Mouse (Mus musculus): ENCODE measurements around the gene Ercc6. TPM values are rescaled to one million over a fixed set of nuclear protein-coding genes. Genes with fewer than 3 reads are reported as not detected.

Gene Ercc6
- polyA plus RNA-seq, 1 experiment from 2014 or later = 32.4 TPM

DNA sequence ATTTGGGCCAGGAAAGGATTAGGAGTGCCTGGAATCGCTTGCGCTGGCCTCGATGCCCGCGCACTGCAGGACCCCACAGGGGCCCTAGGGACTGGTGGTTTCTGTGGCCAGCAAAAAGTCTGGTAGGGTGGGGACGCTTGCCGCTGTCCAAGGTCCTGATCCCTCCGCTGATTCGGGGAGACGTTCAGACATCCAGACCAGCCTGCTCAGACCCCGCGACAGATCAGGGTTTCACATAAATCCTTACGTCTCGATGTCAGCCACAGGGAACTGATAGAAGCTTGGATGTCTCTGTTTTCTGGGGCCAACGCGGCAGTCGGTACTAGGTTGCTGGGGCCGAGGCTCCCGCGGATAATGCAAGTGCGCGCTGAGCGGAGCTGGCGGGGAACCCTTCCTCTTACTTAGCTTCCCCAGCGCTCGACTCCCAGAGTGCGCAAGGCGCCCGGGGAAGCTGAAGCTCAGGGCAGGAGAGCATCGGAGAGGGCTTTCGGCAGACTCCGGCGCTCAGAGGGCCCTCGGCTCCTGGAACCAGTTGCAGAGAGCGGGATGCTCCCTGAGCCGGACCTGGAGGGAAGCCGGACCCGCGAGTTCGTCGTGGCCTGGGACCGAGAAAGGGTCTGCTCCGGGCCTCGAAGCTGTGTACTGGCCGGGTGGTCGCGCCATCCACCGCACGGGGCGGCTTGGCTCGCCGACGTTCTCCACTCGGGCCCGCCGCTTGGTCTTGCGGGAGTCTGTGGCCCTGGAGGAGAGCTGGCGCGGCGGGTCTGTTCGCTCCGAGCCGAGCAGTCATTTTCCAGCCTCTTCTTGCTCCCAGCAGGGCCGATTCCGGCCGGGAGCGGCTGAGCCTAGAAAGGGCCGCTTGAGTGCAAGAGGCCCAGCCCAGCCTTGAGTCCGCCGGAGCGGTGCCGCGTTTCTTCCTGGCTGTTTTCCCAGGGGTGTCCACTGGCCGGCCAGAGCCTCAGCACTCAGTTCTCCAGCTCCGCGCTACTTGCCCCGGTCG lies 84.2 kb downstream of the Ercc6 start:
- peaks cover 100% of the 10 kb centered on the region for H3K27me3 ChIP-seq
- peak overlapping the region; percentile 52; the same call in 1 of the 2 replicates for H3K9ac ChIP-seq (replicated peaks)
- no peaks in the 10 kb centered on the region for H3K9me3 ChIP-seq
- no peaks in the 10 kb centered on the region for H3K36me3 ChIP-seq
- under 1% methylated on average over 77 of the region's 78 CpGs for WGBS
- H3K4me3 ChIP-seq (replicated peaks) = peak overlapping the region; percentile 35
- H3K27ac ChIP-seq = no peak overlapping the region
- peak; percentile 44; the same call in 1 of the 2 replicates for ATAC-seq
- peak overlapping the region; percentile 58 for H3K4me2 ChIP-seq (replicated peaks)
- peaks cover 36% of the 10 kb centered on the region for H3K4me1 ChIP-seq (replicated peaks)

DNA sequence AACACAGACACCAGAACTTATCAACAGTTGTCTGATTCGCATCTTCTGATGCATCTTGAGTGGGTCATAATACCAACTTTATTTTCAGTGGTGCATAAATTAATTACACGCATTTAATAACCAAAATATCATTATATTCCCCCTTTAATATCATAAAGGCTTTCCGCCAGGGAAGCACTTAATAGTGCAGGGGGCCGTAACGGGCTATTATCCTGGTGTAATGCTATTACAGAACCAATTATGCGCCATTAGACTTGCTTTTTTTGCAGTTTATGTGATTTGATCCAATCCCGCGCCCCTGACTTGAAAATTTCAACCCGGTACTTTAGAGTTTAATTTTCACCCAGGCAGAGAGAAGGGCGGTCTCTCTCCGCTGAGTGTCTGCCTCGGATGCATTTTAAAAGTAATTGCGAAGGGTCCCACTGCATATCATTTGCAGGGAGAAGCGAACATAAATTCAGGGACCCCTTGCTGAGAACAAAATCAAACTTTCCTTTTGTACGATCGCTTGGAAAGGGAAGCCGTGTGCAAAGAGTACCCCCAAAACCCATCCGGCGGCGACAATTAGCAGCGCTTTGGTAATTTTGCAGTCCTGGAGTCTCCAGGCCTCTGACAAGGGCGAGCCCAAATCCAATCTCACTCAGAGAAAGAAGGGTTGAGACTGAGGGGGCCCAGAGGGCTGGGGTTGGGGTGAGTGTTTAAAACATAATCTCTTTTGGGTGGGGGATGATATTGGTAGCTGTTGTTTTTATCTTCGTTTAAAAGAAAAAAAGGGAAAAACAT lies 85.3 kb downstream of the Ercc6 start:
- whole genome bisulfite sequencing = 4% methylated on average over 23 of the region's 23 CpGs
- Histone ChIP-seq H3K4me1 (replicated peaks) (peaks cover 36% of the 10 kb centered on the region), H3K4me2 (replicated peaks) (peak overlapping the region; percentile 72), H3K9ac (replicated peaks) (no peak overlapping the region), H3K27me3 (peaks cover 99% of the 10 kb centered on the region), H3K36me3 (no peaks in the 10 kb centered on the region), H3K9me3 (no peaks in the 10 kb centered on the region), H3K4me3 (replicated peaks) (peak overlapping the region; percentile 44), H3K27ac (no peak overlapping the region)
- no peak for ATAC-seq

- no peak within 1 kb of the TSS for H3K27ac ChIP-seq
- under 1% methylated on average over 53 of the region's 53 CpGs for WGBS
- peaks cover 36% of the 10 kb centered on the region for H3K4me1 ChIP-seq (replicated peaks)
- H3K9ac ChIP-seq (replicated peaks) = peak within 1 kb of the TSS; percentile 48
- peak; percentile 73 for ATAC-seq
- H3K27me3 ChIP-seq = peaks cover 96% of the 10 kb centered on the region
- H3K9me3 ChIP-seq = no peaks in the 10 kb centered on the region
- H3K4me3 ChIP-seq (replicated peaks) = peak within 1 kb of the TSS; percentile 44
- no peaks in the 10 kb centered on the region for H3K36me3 ChIP-seq
- peak within 1 kb of the TSS; percentile 72 for H3K4me2 ChIP-seq (replicated peaks)
Measured at GRCm38 (mm10) chr14:32599290-32600041, 86.1 kb downstream of the Ercc6 start, which contains the start of gene Prrxl1. Gene Prrxl1, plus strand, starts transcription at chr14:32599407.

DNA sequence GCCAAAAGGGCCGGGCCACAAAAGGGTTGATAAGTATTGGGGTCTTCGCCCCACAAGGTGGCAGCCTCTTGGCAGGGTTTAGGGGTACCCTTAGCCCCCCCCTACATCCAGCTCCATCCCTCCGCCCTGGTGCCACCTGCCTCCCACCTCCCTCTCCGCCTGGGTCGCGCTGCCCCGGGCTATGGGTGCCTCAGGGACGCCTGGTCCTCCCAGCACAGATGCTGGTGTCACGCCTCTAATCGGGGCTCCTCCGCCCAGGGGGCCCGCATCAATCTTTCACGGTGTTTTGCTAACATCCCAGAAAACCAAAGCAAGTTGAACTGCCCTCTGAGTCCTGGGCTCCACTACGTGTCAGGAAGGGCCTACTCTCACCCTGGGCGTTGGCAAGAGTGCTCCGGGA lies 86.8 kb downstream of the Ercc6 start:
- Histone ChIP-seq H3K9ac (replicated peaks) (peak overlapping the region; percentile 48), H3K9me3 (no peaks in the 10 kb centered on the region), H3K4me3 (replicated peaks) (peak overlapping the region; percentile 44), H3K4me2 (replicated peaks) (peak overlapping the region; percentile 72), H3K27me3 (peaks cover 90% of the 10 kb centered on the region), H3K27ac (no peak overlapping the region), H3K36me3 (no peaks in the 10 kb centered on the region), H3K4me1 (replicated peaks) (peaks cover 36% of the 10 kb centered on the region)
- ATAC-seq = peak; percentile 51
- WGBS = 2% methylated on average over 16 of the region's 16 CpGs

GRCm38 (mm10) chr14:32605508-32605907 lies 92.2 kb downstream of the Ercc6 start:
- ATAC-seq = peak; percentile 32; the same call in 1 of the 2 replicates
- H3K4me1 ChIP-seq (replicated peaks) = peaks cover 25% of the 10 kb centered on the region
- no peaks in the 10 kb centered on the region for H3K9me3 ChIP-seq
- H3K9ac ChIP-seq (replicated peaks) = no peak overlapping the region
- H3K27me3 ChIP-seq = peaks cover 36% of the 10 kb centered on the region
- peak overlapping the region; percentile 33 for H3K4me2 ChIP-seq (replicated peaks)
- H3K27ac ChIP-seq = no peak overlapping the region
- H3K36me3 ChIP-seq = no peaks in the 10 kb centered on the region
- no peak overlapping the region for H3K4me3 ChIP-seq (replicated peaks)
- WGBS = 37% methylated on average over 15 of the region's 15 CpGs

- Histone ChIP-seq H3K27me3 (peaks cover 28% of the 10 kb centered on the region), H3K4me2 (replicated peaks) (no peak overlapping the region), H3K4me3 (replicated peaks) (no peak overlapping the region), H3K4me1 (replicated peaks) (peaks cover 25% of the 10 kb centered on the region), H3K9ac (replicated peaks) (no peak overlapping the region), H3K27ac (no peak overlapping the region), H3K36me3 (no peaks in the 10 kb centered on the region), H3K9me3 (no peaks in the 10 kb centered on the region)
- whole genome bisulfite sequencing = 52% methylated on average over 8 of the region's 8 CpGs
- 0 out of 2 replicates have a peak, but pooled peaks have one; percentile 31 for ATAC-seq
Measured at GRCm38 (mm10) chr14:32606316-32606715, 93.0 kb downstream of the Ercc6 start.

GRCm38 (mm10) chr14:32609392-32609791 lies 96.1 kb downstream of the Ercc6 start:
- no peak overlapping the region for H3K4me2 ChIP-seq (replicated peaks)
- H3K4me1 ChIP-seq (replicated peaks) = peaks cover 25% of the 10 kb centered on the region
- peak; percentile 5; the same call in 1 of the 2 replicates for ATAC-seq
- H3K27me3 ChIP-seq = no peaks in the 10 kb centered on the region
- no peak overlapping the region for H3K27ac ChIP-seq
- no peaks in the 10 kb centered on the region for H3K36me3 ChIP-seq
- no peak overlapping the region for H3K9ac ChIP-seq (replicated peaks)
- H3K4me3 ChIP-seq (replicated peaks) = no peak overlapping the region
- WGBS = 18% methylated on average over 3 of the region's 3 CpGs
- H3K9me3 ChIP-seq = no peaks in the 10 kb centered on the region

DNA sequence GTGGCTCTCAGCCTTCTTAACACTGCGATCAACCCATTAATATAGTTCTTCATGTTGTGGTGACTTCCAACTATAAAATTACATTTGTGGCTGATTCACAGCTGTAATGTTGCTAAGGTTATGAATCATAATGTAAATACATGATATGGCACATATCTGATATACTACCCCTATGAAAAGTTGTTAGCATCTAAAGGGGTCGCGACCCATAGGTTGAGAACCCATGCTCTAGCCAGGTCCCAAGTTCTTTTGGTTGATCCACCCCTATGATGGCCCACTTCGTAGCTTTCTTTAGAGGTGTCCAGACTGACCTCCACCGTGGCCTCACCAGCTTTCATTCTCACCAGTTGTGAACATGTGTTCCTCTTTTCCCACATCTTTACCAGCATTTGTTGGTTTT lies 103.9 kb downstream of the Ercc6 start:
- H3K9ac ChIP-seq (replicated peaks) = no peak overlapping the region
- H3K4me3 ChIP-seq (replicated peaks) = no peak overlapping the region
- no peaks in the 10 kb centered on the region for H3K36me3 ChIP-seq
- H3K9me3 ChIP-seq = no peaks in the 10 kb centered on the region
- ATAC-seq = no peak
- WGBS = 89% methylated on average over 5 of the region's 5 CpGs
- H3K27ac ChIP-seq = no peak overlapping the region
- H3K27me3 ChIP-seq = no peaks in the 10 kb centered on the region
- no peaks in the 10 kb centered on the region for H3K4me1 ChIP-seq (replicated peaks)
- H3K4me2 ChIP-seq (replicated peaks) = no peak overlapping the region

DNA sequence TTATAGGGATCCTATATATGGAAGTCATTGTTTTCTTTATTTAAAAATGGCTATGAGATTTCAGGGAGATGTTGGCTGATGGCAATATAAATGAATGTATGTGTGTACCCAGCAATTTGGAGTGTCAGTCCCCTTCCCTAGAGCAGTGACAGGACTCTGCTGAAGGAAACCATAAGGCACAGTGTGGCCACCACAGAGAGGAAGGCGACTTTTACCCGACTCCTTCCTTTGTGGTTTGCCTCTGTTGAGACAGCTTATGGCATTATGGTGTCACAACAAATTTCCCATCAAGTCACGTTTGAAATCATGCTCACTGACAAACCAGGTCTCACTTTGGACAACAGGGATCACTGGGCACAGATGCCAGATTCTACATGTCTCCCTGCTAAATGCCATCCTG lies 110.9 kb downstream of the Ercc6 start:
- Histone ChIP-seq H3K27ac (no peak overlapping the region), H3K27me3 (no peaks in the 10 kb centered on the region), H3K36me3 (no peaks in the 10 kb centered on the region), H3K4me1 (replicated peaks) (no peaks in the 10 kb centered on the region), H3K9ac (replicated peaks) (no peak overlapping the region), H3K4me2 (replicated peaks) (no peak overlapping the region), H3K4me3 (replicated peaks) (no peak overlapping the region), H3K9me3 (no peaks in the 10 kb centered on the region)
- no peak for ATAC-seq
- 88% methylated on average over 3 of the region's 3 CpGs for WGBS

GRCm38 (mm10) chr14:32624811-32625210 lies 111.5 kb downstream of the Ercc6 start:
- no peaks in the 10 kb centered on the region for H3K27me3 ChIP-seq
- no peak overlapping the region for H3K4me2 ChIP-seq (replicated peaks)
- no peaks in the 10 kb centered on the region for H3K36me3 ChIP-seq
- no peaks in the 10 kb centered on the region for H3K9me3 ChIP-seq
- H3K4me1 ChIP-seq (replicated peaks) = no peaks in the 10 kb centered on the region
- ATAC-seq = no peak
- no peak overlapping the region for H3K4me3 ChIP-seq (replicated peaks)
- no peak overlapping the region for H3K9ac ChIP-seq (replicated peaks)
- no peak overlapping the region for H3K27ac ChIP-seq
- whole genome bisulfite sequencing = 94% methylated on average over 7 of the region's 7 CpGs

DNA sequence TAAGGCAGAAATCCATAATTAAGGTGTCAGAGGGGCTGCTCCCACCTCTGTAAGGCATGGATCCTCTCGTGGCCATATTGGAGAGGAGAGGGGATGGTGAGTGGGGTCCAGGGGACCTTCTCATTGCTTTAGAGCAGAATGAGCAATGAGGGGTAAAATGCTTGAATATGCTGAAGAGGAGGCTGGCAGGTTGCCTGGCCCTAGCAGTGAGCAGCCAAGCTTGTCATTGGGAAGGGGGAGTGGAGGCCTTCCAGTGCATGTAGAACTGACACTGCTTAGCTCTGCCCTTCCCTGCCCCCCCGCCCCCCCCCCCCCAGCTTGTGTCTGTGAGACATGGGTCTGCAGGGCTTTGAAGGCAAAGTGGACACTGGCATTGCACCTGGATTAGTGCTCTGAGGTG lies 114.0 kb downstream of the Ercc6 start:
- Histone ChIP-seq H3K9ac (replicated peaks) (no peak overlapping the region), H3K4me2 (replicated peaks) (no peak overlapping the region), H3K4me3 (replicated peaks) (no peak overlapping the region), H3K4me1 (replicated peaks) (no peaks in the 10 kb centered on the region), H3K27ac (no peak overlapping the region), H3K9me3 (no peaks in the 10 kb centered on the region), H3K27me3 (no peaks in the 10 kb centered on the region), H3K36me3 (no peaks in the 10 kb centered on the region)
- no peak for ATAC-seq
- WGBS = 57% methylated on average over 2 of the region's 2 CpGs

Data from midbrain, embryonic 13.5 days (tissue).